Mouse (Mus musculus): ENCODE results near the gene Ints4. TPM values are rescaled to one million over a fixed set of nuclear protein-coding genes. Genes with fewer than 3 reads are reported as not detected.

Ints4 gene
- polyA plus RNA-seq, 1 experiment from 2014 or later, result 45.7 TPM

GRCm38 (mm10) chr7:97495052-97495451 lies 14.3 kb downstream of the Ints4 start:
- peaks cover 23% of the 10 kb centered on the region for H3K36me3 ChIP-seq (ENCODE audit: control insufficient read depth, insufficient read depth, low read length)

GRCm38 (mm10) chr7:97500555-97501209 lies 19.9 kb downstream of the Ints4 start:
- ATAC-seq (ENCODE audit: low read depth), result no peak
- no peaks in the 10 kb centered on the region for H3K9me3 ChIP-seq (ENCODE audit: control insufficient read depth, low read length)
- no peak overlapping the region for H3K9ac ChIP-seq (replicated peaks; ENCODE audit: low read depth, low read length)
- H3K27me3 ChIP-seq (ENCODE audit: control insufficient read depth, insufficient read depth, low read length), result no peaks in the 10 kb centered on the region
- H3K4me2 ChIP-seq (ENCODE audit: low read depth, low read length), result no peak overlapping the region
- H3K4me3 ChIP-seq (ENCODE audit: low read depth, low read length), result no peak overlapping the region
- WGBS, result 84% methylated on average over 5 of the region's 5 CpGs
- no peaks in the 10 kb centered on the region for H3K4me1 ChIP-seq (ENCODE audit: control insufficient read depth, insufficient read depth, low read length)
- no peak overlapping the region for H3K27ac ChIP-seq (ENCODE audit: low read depth, low read length)
- H3K36me3 ChIP-seq (ENCODE audit: control insufficient read depth, insufficient read depth, low read length), result peaks cover 15% of the 10 kb centered on the region; the same call in 1 of the 2 replicates

More at GRCm38 (mm10) chr7:97495052-97495451, 14.3 kb downstream of the Ints4 start:
- H3K27me3 ChIP-seq (ENCODE audit: control insufficient read depth, insufficient read depth, low read length), result no peaks in the 10 kb centered on the region
- H3K27ac ChIP-seq (ENCODE audit: low read depth, low read length), result no peak overlapping the region
- no peaks in the 10 kb centered on the region for H3K4me1 ChIP-seq (ENCODE audit: control insufficient read depth, insufficient read depth, low read length)
- H3K9ac ChIP-seq (replicated peaks; ENCODE audit: low read depth, low read length), result no peak overlapping the region
- H3K9me3 ChIP-seq (ENCODE audit: control insufficient read depth, low read length), result no peaks in the 10 kb centered on the region
- ATAC-seq (ENCODE audit: low read depth), result no peak
- no peak overlapping the region for H3K4me2 ChIP-seq (ENCODE audit: low read depth, low read length)
- no peak overlapping the region for H3K4me3 ChIP-seq (ENCODE audit: low read depth, low read length)

GRCm38 (mm10) chr7:97514786-97515185 lies 34.0 kb downstream of the Ints4 start:
- Histone ChIP-seq H3K4me2 (ENCODE audit: low read depth, low read length) (no peak overlapping the region), H3K4me3 (ENCODE audit: low read depth, low read length) (no peak overlapping the region), H3K36me3 (ENCODE audit: control insufficient read depth, insufficient read depth, low read length) (peaks cover 49% of the 10 kb centered on the region), H3K27ac (ENCODE audit: low read depth, low read length) (no peak overlapping the region), H3K9ac (replicated peaks; ENCODE audit: low read depth, low read length) (no peak overlapping the region), H3K4me1 (ENCODE audit: control insufficient read depth, insufficient read depth, low read length) (no peaks in the 10 kb centered on the region), H3K27me3 (ENCODE audit: control insufficient read depth, insufficient read depth, low read length) (no peaks in the 10 kb centered on the region), H3K9me3 (ENCODE audit: control insufficient read depth, low read length) (no peaks in the 10 kb centered on the region)
- 92% methylated on average over 1 of the region's 1 CpGs for WGBS
- ATAC-seq (ENCODE audit: low read depth), result no peak

- no peak for ATAC-seq (ENCODE audit: low read depth)
- Histone ChIP-seq H3K27ac (ENCODE audit: low read depth, low read length) (no peak overlapping the region), H3K4me3 (ENCODE audit: low read depth, low read length) (no peak overlapping the region), H3K4me2 (ENCODE audit: low read depth, low read length) (no peak overlapping the region), H3K9me3 (ENCODE audit: control insufficient read depth, low read length) (no peaks in the 10 kb centered on the region), H3K9ac (replicated peaks; ENCODE audit: low read depth, low read length) (no peak overlapping the region), H3K4me1 (ENCODE audit: control insufficient read depth, insufficient read depth, low read length) (no peaks in the 10 kb centered on the region), H3K27me3 (ENCODE audit: control insufficient read depth, insufficient read depth, low read length) (no peaks in the 10 kb centered on the region), H3K36me3 (ENCODE audit: control insufficient read depth, insufficient read depth, low read length) (peaks cover 32% of the 10 kb centered on the region)
- WGBS, result 89% methylated on average over 2 of the region's 2 CpGs
Observed at GRCm38 (mm10) chr7:97519935-97520334, 39.2 kb downstream of the Ints4 start.

GRCm38 (mm10) chr7:97535531-97535930 lies 54.8 kb downstream of the Ints4 start:
- Histone ChIP-seq H3K4me3 (ENCODE audit: low read depth, low read length) (no peak overlapping the region), H3K27me3 (ENCODE audit: control insufficient read depth, insufficient read depth, low read length) (no peaks in the 10 kb centered on the region), H3K36me3 (ENCODE audit: control insufficient read depth, insufficient read depth, low read length) (peaks cover 32% of the 10 kb centered on the region), H3K27ac (ENCODE audit: low read depth, low read length) (no peak overlapping the region), H3K9me3 (ENCODE audit: control insufficient read depth, low read length) (no peaks in the 10 kb centered on the region), H3K9ac (replicated peaks; ENCODE audit: low read depth, low read length) (no peak overlapping the region), H3K4me1 (ENCODE audit: control insufficient read depth, insufficient read depth, low read length) (no peaks in the 10 kb centered on the region), H3K4me2 (ENCODE audit: low read depth, low read length) (no peak overlapping the region)
- 84% methylated on average over 5 of the region's 5 CpGs for WGBS
- ATAC-seq (ENCODE audit: low read depth), result no peak

GRCm38 (mm10) chr7:97536571-97536970 lies 55.8 kb downstream of the Ints4 start:
- ATAC-seq (ENCODE audit: low read depth), result no peak
- no peaks in the 10 kb centered on the region for H3K9me3 ChIP-seq (ENCODE audit: control insufficient read depth, low read length)
- no peak overlapping the region for H3K4me3 ChIP-seq (ENCODE audit: low read depth, low read length)
- peaks cover 30% of the 10 kb centered on the region for H3K36me3 ChIP-seq (ENCODE audit: control insufficient read depth, insufficient read depth, low read length)
- no peak overlapping the region for H3K4me2 ChIP-seq (ENCODE audit: low read depth, low read length)
- H3K27ac ChIP-seq (ENCODE audit: low read depth, low read length), result no peak overlapping the region
- H3K9ac ChIP-seq (replicated peaks; ENCODE audit: low read depth, low read length), result no peak overlapping the region
- H3K27me3 ChIP-seq (ENCODE audit: control insufficient read depth, insufficient read depth, low read length), result no peaks in the 10 kb centered on the region
- WGBS, result 96% methylated on average over 5 of the region's 5 CpGs
- no peaks in the 10 kb centered on the region for H3K4me1 ChIP-seq (ENCODE audit: control insufficient read depth, insufficient read depth, low read length)

- WGBS, result 86% methylated on average over 2 of the region's 2 CpGs
- Histone ChIP-seq H3K36me3 (ENCODE audit: control insufficient read depth, insufficient read depth, low read length) (peaks cover 9% of the 10 kb centered on the region), H3K4me1 (ENCODE audit: control insufficient read depth, insufficient read depth, low read length) (no peaks in the 10 kb centered on the region), H3K4me3 (ENCODE audit: low read depth, low read length) (no peak overlapping the region), H3K9me3 (ENCODE audit: control insufficient read depth, low read length) (no peaks in the 10 kb centered on the region), H3K27ac (ENCODE audit: low read depth, low read length) (no peak overlapping the region), H3K4me2 (ENCODE audit: low read depth, low read length) (no peak overlapping the region), H3K27me3 (ENCODE audit: control insufficient read depth, insufficient read depth, low read length) (no peaks in the 10 kb centered on the region), H3K9ac (replicated peaks; ENCODE audit: low read depth, low read length) (no peak overlapping the region)
- no peak for ATAC-seq (ENCODE audit: low read depth)
Observed at GRCm38 (mm10) chr7:97546462-97546861, 65.7 kb downstream of the Ints4 start.

- H3K9ac ChIP-seq (replicated peaks; ENCODE audit: low read depth, low read length), result no peak overlapping the region
- no peak overlapping the region for H3K27ac ChIP-seq (ENCODE audit: low read depth, low read length)
- 92% methylated on average over 10 of the region's 10 CpGs for WGBS
- no peaks in the 10 kb centered on the region for H3K27me3 ChIP-seq (ENCODE audit: control insufficient read depth, insufficient read depth, low read length)
- no peak for ATAC-seq (ENCODE audit: low read depth)
- no peaks in the 10 kb centered on the region for H3K4me1 ChIP-seq (ENCODE audit: control insufficient read depth, insufficient read depth, low read length)
- no peaks in the 10 kb centered on the region; the same call in 1 of the 2 replicates for H3K36me3 ChIP-seq (ENCODE audit: control insufficient read depth, insufficient read depth, low read length)
- H3K4me3 ChIP-seq (ENCODE audit: low read depth, low read length), result no peak overlapping the region
- H3K4me2 ChIP-seq (ENCODE audit: low read depth, low read length), result no peak overlapping the region
- no peaks in the 10 kb centered on the region for H3K9me3 ChIP-seq (ENCODE audit: control insufficient read depth, low read length)
Observed at GRCm38 (mm10) chr7:97549301-97549700, 68.5 kb downstream of the Ints4 start.

- Histone ChIP-seq H3K27me3 (ENCODE audit: control insufficient read depth, insufficient read depth, low read length) (no peaks in the 10 kb centered on the region), H3K4me3 (ENCODE audit: low read depth, low read length) (no peak overlapping the region), H3K9ac (replicated peaks; ENCODE audit: low read depth, low read length) (no peak overlapping the region), H3K36me3 (ENCODE audit: control insufficient read depth, insufficient read depth, low read length) (no peaks in the 10 kb centered on the region; the same call in 1 of the 2 replicates), H3K9me3 (ENCODE audit: control insufficient read depth, low read length) (no peaks in the 10 kb centered on the region), H3K4me2 (ENCODE audit: low read depth, low read length) (no peak overlapping the region), H3K4me1 (ENCODE audit: control insufficient read depth, insufficient read depth, low read length) (no peaks in the 10 kb centered on the region), H3K27ac (ENCODE audit: low read depth, low read length) (no peak overlapping the region)
- no peak for ATAC-seq (ENCODE audit: low read depth)
- WGBS, result 92% methylated on average over 9 of the region's 9 CpGs
Observed at GRCm38 (mm10) chr7:97550673-97551072, 69.9 kb downstream of the Ints4 start.

Data from neural tube, embryonic 14.5 days (tissue).